Mouse (Mus musculus) intestine, embryonic 16.5 days (tissue): ENCODE data around the gene Crybg2. TPM values are rescaled to one million over a fixed set of nuclear protein-coding genes. Genes with fewer than 3 reads are reported as not detected.

Experiments used
- ATAC-seq: fragments of 200-750 bp; cut with Nextera tagmentation; 2 replicates; pipeline ENCODE4 v1.8.0; 2017; ENCODE audit warnings: moderate TSS enrichment, moderate library complexity
- H3K27ac ChIP-seq: fragments of 300-500 bp; sonication (generic); 2 replicates; pipeline ENCODE4 v1.5.1; 2014; ENCODE audit warnings: mild to moderate bottlenecking, low read length
- H3K27me3 ChIP-seq: fragments of 300-500 bp; sonication (generic); replicated peaks from 2 replicates; pipeline ENCODE4 v1.6.1; 2014; ENCODE audit warnings: low read length, control low read depth, mixed read lengths; ENCODE audit not compliant: control insufficient read depth, insufficient read depth
- H3K36me3 ChIP-seq: fragments of 300-500 bp; sonication (generic); 2 replicates; pipeline ENCODE4 v1.6.1; 2014; ENCODE audit warnings: low read length, control low read depth; ENCODE audit not compliant: control insufficient read depth, insufficient read depth
- H3K4me1 ChIP-seq: fragments of 300-500 bp; sonication (generic); 2 replicates; pipeline ENCODE4 v1.6.1; 2014; ENCODE audit warnings: low read length, control low read depth, mixed read lengths; ENCODE audit not compliant: control insufficient read depth, insufficient read depth
- H3K4me2 ChIP-seq: fragments of 300-500 bp; sonication (generic); 2 replicates; pipeline ENCODE4 v1.6.1; 2014; ENCODE audit warnings: low read depth, low read length, control low read depth
- H3K4me3 ChIP-seq: fragments of 300-500 bp; sonication (generic); 2 replicates; pipeline ENCODE4 v1.5.1; 2014; ENCODE audit warnings: mild to moderate bottlenecking, low read length
- H3K9ac ChIP-seq: fragments of 300-500 bp; sonication (generic); 2 replicates; pipeline ENCODE4 v1.6.1; 2014; ENCODE audit warnings: low read depth, low read length
- H3K9me3 ChIP-seq: fragments of 300-500 bp; sonication (generic); 2 replicates; pipeline ENCODE4 v1.6.1; 2016; ENCODE audit warnings: low read length, control low read depth; ENCODE audit not compliant: control insufficient read depth
- WGBS: fragments of 180-500 bp; shearing (Covaris S2); extraction: QIAGEN DNeasy Blood & Tissue Kit; methylation state at CpG from one replicate; pipeline ENCODE4 v1.1.7; 2014; 5-methylcytosine and 5-hydroxymethylcytosine counted together
- polyA plus RNA-seq: library from polyadenylated mRNA; unstranded; fragments of >200 nt; fragmentation: Nextera tagmentation; extraction: Ambion mirVana; gene quantifications from 2 replicates; pipeline ENCODE4 v1.2.1, GENCODE M21; 2015

Crybg2 gene
- polyA plus RNA-seq, 1 experiment from 2014 or later: 22.9 TPM

DNA sequence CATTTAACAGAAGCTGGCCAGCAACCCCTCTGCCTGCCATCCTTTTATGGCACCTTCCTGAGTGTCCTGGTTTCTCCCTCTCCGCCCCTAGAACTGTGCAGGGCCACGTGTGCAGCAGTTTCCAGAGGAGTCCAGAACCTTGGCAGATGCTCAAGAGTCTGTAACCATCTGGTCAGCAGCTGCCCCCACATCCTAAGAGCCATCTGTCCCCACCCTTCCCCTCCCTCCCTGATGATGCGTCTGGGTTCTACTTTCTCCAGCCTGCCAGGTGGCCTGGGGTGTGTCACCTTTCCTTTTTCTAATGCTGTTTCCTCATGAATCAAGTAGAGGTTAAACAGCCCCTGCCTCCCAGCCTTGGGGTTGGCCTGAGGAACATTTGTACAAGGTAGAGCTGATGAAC, 61.7 kb downstream of the Crybg2 start:
- Histone ChIP-seq H3K4me3 (no peak overlapping the region), H3K9me3 (no peaks in the 10 kb centered on the region), H3K36me3 (no peaks in the 10 kb centered on the region; the same call in 1 of the 2 replicates), H3K27ac (no peak overlapping the region), H3K27me3 (no peaks in the 10 kb centered on the region), H3K4me1 (peaks cover 41% of the 10 kb centered on the region), H3K9ac (no peak overlapping the region), H3K4me2 (no peak overlapping the region)
- WGBS: 31% methylated on average over 3 of the region's 3 CpGs
- peak; percentile 4 for ATAC-seq

DNA sequence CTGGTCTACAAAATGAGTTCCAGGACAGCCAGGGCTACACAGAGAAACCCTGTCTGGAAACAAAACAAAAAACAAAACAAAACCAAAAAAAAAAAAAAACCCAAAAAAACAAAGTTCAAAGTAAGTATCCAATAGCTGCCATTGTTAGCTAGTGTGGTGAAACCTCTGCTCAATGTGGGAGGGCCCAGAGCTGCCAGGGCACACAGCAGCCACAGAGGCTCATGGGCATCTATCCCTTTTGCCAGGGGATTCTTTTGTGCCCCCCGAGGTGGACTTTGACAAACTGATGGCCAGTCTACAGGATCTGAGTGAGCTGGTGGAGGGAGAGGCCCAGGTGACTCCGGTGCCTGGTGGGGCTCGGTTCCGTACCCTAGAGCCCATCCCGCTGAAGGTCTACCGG, 62.5 kb downstream of the Crybg2 start:
- H3K9ac ChIP-seq: no peak overlapping the region
- no peak overlapping the region for H3K4me3 ChIP-seq
- no peaks in the 10 kb centered on the region for H3K27me3 ChIP-seq
- no peak for ATAC-seq
- H3K36me3 ChIP-seq: no peaks in the 10 kb centered on the region; the same call in 1 of the 2 replicates
- H3K4me2 ChIP-seq: no peak overlapping the region
- peaks cover 47% of the 10 kb centered on the region for H3K4me1 ChIP-seq
- WGBS: 92% methylated on average over 6 of the region's 6 CpGs
- no peaks in the 10 kb centered on the region for H3K9me3 ChIP-seq
- H3K27ac ChIP-seq: no peak overlapping the region

DNA sequence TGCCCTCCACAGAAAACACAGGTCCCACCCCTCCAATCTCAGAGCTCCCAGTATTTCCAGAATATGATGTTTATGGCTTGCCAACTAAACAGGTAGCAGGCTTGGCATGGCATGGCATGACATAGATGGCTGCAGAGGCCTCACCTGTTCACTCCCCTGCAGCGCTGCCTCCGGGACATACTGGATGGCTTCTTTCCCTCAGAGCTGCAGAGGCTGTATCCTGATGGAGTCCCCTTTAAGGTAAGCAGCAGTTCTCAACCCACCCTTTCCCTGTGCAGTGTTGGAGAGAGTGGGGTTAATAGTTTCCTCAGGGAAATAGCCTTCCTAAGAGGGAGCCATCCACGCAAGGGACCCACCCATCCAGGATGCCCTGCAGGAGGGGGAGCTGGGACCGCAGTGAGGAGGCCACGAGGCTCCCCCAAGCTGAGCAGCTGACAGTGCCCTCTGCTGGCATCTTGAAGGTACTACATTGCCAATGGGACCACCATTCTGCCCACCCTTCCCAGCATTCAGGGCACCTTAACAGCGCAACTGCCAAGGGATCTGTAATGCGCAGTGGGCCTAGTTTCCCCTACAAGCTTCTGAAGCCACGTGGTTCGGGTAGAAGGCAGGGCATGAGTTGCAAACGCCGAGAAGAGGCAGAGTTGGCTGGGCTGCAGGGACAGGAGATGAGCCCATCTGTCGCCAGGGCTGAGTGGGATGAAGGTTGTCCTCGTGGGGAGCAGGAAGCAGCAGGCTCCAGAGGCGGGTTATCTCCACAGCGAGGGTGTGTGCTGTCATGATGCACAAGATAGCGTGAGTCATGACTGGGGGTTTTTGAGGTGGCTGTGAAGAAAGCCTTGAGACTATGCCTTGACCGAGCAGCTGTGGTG, 63.3 kb downstream of the Crybg2 start:
- 22% methylated on average over 17 of the region's 17 CpGs for WGBS
- 0 out of 2 replicates have a peak overlapping the region, but pooled peaks have one; percentile 7 for H3K4me2 ChIP-seq
- no peaks in the 10 kb centered on the region; the same call in 1 of the 2 replicates for H3K36me3 ChIP-seq
- peaks cover 46% of the 10 kb centered on the region for H3K4me1 ChIP-seq
- no peak overlapping the region for H3K4me3 ChIP-seq
- no peaks in the 10 kb centered on the region for H3K27me3 ChIP-seq
- H3K27ac ChIP-seq: no peak overlapping the region
- no peak overlapping the region for H3K9ac ChIP-seq
- ATAC-seq: no peak
- no peaks in the 10 kb centered on the region for H3K9me3 ChIP-seq

DNA sequence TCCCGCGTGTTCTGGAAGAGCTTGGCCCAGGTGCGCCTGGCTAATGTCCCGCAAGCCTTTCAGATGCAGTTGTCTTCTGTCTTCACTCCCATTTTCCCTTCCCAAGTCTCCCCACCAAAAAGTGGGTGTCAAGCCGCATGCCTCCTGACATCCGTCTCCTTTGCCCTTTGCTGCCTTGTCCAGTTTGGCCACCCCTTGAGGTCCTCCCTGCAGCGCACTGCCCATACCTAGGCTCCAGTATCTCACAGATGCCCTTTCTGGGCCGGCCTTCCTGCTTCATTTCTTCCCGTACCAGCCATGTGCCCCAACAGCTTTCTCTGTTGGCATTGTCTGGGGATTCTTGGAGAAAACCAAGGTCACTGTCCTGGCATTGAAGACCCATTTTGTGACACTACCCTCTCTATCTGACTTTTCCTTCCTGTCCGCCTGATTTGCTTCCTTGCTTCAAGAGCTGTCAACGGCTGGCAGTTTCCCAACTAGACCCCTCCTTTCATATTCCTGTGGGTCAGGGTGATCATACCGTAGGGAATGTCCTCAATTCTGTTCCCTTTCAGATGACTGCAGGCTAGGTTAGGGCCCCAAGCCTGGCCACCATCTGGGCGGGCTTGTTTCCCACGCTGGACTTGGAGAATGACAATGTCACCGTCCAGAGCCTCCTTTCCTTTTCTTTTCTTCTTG, 64.9 kb downstream of the Crybg2 start:
- Histone ChIP-seq H3K9ac (no peak overlapping the region), H3K27me3 (no peaks in the 10 kb centered on the region), H3K4me3 (no peak overlapping the region), H3K27ac (no peak overlapping the region), H3K4me2 (no peak overlapping the region), H3K9me3 (no peaks in the 10 kb centered on the region), H3K36me3 (no peaks in the 10 kb centered on the region; the same call in 1 of the 2 replicates), H3K4me1 (peaks cover 55% of the 10 kb centered on the region)
- no peak for ATAC-seq
- WGBS: 87% methylated on average over 15 of the region's 15 CpGs

DNA sequence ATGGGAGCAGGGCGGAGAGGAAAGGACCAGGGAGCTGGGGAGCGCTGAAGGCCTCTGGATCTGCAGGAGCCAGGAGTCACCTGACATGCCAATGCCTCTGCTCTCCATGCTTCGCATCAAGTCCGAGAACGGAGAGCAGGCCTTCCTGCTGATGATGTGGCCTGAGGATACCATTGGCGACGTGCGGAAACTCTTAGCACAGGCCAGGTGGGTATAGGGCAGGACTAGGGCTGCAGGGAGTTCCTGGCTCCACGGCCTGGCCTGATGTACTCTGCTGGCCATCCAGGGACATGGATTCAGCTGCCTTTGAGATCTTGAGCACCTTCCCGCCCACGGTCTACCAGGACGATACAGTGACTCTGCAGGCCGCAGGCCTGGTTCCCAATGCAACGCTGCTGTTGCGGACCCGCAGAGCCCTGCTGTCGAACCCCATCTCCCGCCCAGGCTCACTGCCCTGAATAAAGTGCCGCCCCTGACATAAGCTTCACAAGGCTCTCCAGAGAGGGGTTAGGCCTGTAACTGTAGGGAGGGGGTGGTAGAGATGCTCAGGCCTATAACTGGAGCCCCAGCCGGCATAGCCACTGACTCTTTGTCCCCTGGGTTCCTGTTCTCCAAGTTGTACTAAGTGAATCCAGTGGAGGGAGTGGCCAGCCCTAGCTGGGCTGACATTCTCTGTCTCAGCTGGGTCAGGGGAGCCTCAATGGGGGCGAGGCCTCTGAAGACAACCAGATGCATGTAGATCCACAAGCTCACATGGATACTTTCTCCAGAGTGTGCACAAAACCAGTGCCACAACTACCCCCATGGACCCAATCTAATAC, 65.9 kb downstream of the Crybg2 start:
- Histone ChIP-seq H3K4me2 (0 out of 2 replicates have a peak overlapping the region, but pooled peaks have one; percentile 90), H3K9ac (peak overlapping the region; percentile 35; the same call in 1 of the 2 replicates), H3K4me3 (no peak overlapping the region), H3K27me3 (no peaks in the 10 kb centered on the region), H3K9me3 (no peaks in the 10 kb centered on the region), H3K4me1 (peaks cover 59% of the 10 kb centered on the region), H3K36me3 (no peaks in the 10 kb centered on the region; the same call in 1 of the 2 replicates), H3K27ac (no peak overlapping the region)
- 85% methylated on average over 21 of the region's 21 CpGs for WGBS
- no peak for ATAC-seq

DNA sequence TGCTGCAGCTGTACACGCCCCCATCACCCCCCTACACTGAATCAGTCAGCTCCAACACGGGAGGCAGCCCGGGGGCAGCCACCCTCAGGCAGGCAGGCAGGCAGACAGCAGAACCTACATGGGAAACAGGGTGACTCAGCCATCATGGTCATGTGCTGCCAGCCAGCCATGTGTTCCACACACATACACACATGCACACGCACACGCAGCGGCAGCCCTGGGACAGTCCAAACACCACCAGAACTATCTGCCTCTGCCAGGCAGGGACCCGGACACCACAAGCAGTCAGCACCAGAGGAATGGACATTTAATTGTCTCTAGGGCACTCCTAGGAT, 66.5 kb downstream of the Crybg2 start:
- peak overlapping the region; percentile 90; the same call in 1 of the 2 replicates for H3K4me2 ChIP-seq
- H3K36me3 ChIP-seq: no peaks in the 10 kb centered on the region; the same call in 1 of the 2 replicates
- no peaks in the 10 kb centered on the region for H3K27me3 ChIP-seq
- 82% methylated on average over 7 of the region's 7 CpGs for WGBS
- peak overlapping the region; percentile 35 for H3K9ac ChIP-seq
- ATAC-seq: no peak
- no peaks in the 10 kb centered on the region for H3K9me3 ChIP-seq
- H3K27ac ChIP-seq: no peak overlapping the region
- peaks cover 57% of the 10 kb centered on the region for H3K4me1 ChIP-seq
- peak overlapping the region; percentile 87; the same call in 1 of the 2 replicates for H3K4me3 ChIP-seq

DNA sequence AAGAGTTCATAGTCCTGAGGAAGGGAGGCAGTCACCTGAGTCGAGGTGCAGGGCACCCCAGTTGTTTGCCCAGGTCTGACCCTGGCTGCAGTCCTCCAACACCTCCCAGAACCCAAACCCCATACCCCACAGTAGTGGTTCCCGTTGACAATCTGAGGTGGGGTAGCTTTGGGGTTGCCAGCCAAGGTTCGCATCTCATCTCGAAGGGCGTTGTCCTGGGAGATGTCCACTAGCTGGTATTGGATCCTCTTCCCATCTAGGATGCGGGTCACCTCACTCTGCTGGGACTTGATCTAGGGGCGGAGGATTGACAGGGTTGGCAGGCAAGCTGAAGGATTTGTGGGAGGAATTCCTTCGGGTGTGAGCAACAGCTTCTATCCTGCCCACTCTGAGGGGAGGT, 67.2 kb downstream of the Crybg2 start:
- H3K4me3 ChIP-seq: peak overlapping the region; percentile 87
- peak overlapping the region; percentile 88; the same call in 1 of the 2 replicates for H3K27ac ChIP-seq
- no peaks in the 10 kb centered on the region for H3K27me3 ChIP-seq
- H3K4me1 ChIP-seq: peaks cover 52% of the 10 kb centered on the region
- peak overlapping the region; percentile 92 for H3K9ac ChIP-seq
- WGBS: 56% methylated on average over 8 of the region's 8 CpGs
- no peaks in the 10 kb centered on the region for H3K9me3 ChIP-seq
- H3K4me2 ChIP-seq: peak overlapping the region; percentile 90
- no peaks in the 10 kb centered on the region; the same call in 1 of the 2 replicates for H3K36me3 ChIP-seq
- ATAC-seq: no peak

DNA sequence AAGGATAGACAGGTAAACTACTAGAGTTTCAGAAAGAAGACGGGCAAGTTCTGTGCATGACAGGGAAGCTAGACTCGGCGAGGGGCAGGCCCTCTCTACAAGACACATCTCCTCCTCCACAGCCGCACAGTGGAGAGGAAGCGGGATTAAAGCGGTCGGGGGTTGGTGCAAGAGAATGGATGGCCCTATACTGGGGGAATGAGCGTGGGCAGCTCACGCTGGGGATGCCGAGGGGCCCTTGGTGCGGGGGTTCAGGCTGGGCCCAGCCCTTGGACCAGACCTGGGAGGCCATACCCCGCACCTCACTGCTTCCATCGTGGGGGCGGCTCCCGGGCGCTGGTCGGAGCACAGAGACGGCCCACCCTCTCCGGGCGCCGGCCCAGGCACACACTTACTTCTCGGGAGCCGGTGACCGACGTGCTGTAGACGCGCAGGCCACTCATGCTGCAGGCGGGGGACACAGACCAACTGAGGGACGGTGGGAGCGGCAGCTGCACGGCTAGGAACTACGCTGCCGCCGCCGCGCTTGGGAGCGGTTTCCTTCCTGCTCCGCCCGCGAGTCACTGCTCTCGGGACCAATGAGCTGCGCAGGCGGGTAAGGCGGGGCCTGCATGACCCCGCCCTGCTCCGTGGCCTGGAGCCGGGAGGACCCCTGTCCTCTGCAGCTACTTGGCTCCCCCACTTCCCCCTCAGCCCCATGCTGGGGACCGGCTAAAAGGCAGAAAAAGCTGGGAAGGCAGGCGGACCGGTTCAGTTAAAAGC, 67.8 kb downstream of the Crybg2 start, which contains the start of gene Sh3bgrl3:
Sh3bgrl3 (minus strand) TSS at position 569 of the 762 bp plus-strand sequence.
- Histone ChIP-seq H3K4me3 (peak within 1 kb of the TSS; percentile 87), H3K27me3 (no peaks in the 10 kb centered on the region), H3K9me3 (no peaks in the 10 kb centered on the region), H3K4me2 (peak within 1 kb of the TSS; percentile 90), H3K27ac (peak within 1 kb of the TSS; percentile 88), H3K4me1 (peaks cover 52% of the 10 kb centered on the region), H3K36me3 (no peaks in the 10 kb centered on the region; the same call in 1 of the 2 replicates), H3K9ac (peak within 1 kb of the TSS; percentile 92)
- peak; percentile 95 for ATAC-seq
- under 1% methylated on average over 50 of the region's 50 CpGs for WGBS
